Mouse (Mus musculus): ENCODE measurements around the gene Hps6. TPM values are rescaled to one million over a fixed set of nuclear protein-coding genes. Genes with fewer than 3 reads are reported as not detected.

Gene Hps6
- polyA plus RNA-seq, 1 experiment from 2014 or later = 4.7 TPM

- Histone ChIP-seq H3K27me3 (no peaks in the 10 kb centered on the region), H3K36me3 (peaks cover 3% of the 10 kb centered on the region), H3K27ac (replicated peaks) (peak overlapping the region; percentile 99), H3K4me2 (peak overlapping the region; percentile 100), H3K9ac (peak overlapping the region; percentile 99), H3K9me3 (no peaks in the 10 kb centered on the region), H3K4me3 (peak overlapping the region; percentile 95), H3K4me1 (replicated peaks) (peaks cover 81% of the 10 kb centered on the region)
- no peak for ATAC-seq (ENCODE audit: low read depth)
- WGBS = 18% methylated on average over 7 of the region's 7 CpGs
These were observed 38.1 kb downstream of the Hps6 start for GRCm38 (mm10) chr19:46041299-46041932.

DNA sequence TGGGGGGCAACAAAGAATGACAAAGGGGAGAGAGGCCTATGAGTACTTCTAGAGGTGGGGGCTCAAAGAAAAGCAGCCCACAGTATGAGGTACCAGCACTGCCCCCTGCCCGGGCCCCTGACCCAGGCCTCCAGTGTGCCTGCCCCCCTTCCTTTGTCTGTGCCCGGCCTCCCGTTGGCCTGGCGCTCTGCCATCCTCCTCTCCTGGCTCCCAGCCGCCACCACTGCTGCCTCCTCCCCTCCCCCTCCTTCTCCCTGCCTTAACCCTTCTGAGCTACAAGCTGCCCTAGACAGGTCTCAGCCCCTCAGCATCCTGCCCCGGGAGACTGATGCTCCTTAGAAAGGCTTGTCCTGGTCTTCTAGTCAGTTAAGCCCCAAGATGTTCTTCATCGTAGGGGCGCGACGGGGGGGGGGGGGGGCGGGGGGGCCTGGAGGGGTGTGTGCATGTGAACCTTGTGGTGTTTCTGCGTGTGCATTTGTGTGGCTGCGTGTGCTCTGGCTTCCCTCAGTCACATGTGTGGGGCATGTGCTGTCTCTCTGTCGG is 38.7 kb downstream of the Hps6 start:
- WGBS = 0% methylated on average over 14 of the region's 14 CpGs
- Histone ChIP-seq H3K4me2 (peak overlapping the region; percentile 100), H3K9ac (peak overlapping the region; percentile 99), H3K27me3 (no peaks in the 10 kb centered on the region), H3K27ac (replicated peaks) (peak overlapping the region; percentile 99), H3K4me1 (replicated peaks) (peaks cover 80% of the 10 kb centered on the region), H3K4me3 (peak overlapping the region; percentile 95), H3K36me3 (no peaks in the 10 kb centered on the region), H3K9me3 (no peaks in the 10 kb centered on the region)
- ATAC-seq (ENCODE audit: low read depth) = peak; percentile 51

- H3K36me3 ChIP-seq = no peaks in the 10 kb centered on the region
- H3K9me3 ChIP-seq = no peaks in the 10 kb centered on the region
- H3K4me3 ChIP-seq = peak overlapping the region; percentile 95
- peak overlapping the region; percentile 99 for H3K27ac ChIP-seq (replicated peaks)
- 1% methylated on average over 6 of the region's 6 CpGs for WGBS
- H3K4me2 ChIP-seq = peak overlapping the region; percentile 100
- H3K27me3 ChIP-seq = no peaks in the 10 kb centered on the region
- ATAC-seq (ENCODE audit: low read depth) = peak; percentile 32
- peaks cover 74% of the 10 kb centered on the region for H3K4me1 ChIP-seq (replicated peaks)
- H3K9ac ChIP-seq = peak overlapping the region; percentile 99
These were observed 39.2 kb downstream of the Hps6 start for GRCm38 (mm10) chr19:46042476-46043011.

DNA sequence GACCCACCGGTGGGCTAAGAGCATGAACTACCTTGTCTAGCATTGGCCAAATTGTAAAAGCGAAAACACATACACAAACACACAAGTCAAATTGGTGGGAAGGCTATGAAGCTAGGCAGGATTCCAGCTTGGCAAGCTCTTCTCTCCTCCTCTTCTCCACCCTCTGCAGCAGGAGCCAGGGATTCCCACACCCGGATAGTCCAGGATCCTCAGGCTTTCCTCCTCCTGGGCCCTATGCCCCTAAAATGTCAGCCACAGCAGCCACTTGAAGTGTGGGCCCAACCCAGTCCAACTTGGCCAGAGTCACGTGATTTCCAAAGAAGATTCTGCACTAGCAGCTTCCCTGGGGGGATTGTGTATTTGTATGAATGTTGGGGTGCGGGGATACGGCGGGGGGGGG is 40.1 kb downstream of the Hps6 start:
- Histone ChIP-seq H3K4me3 (peak overlapping the region; percentile 95), H3K27me3 (no peaks in the 10 kb centered on the region), H3K36me3 (no peaks in the 10 kb centered on the region), H3K27ac (replicated peaks) (peak overlapping the region; percentile 99), H3K9me3 (no peaks in the 10 kb centered on the region), H3K4me2 (peak overlapping the region; percentile 100), H3K4me1 (replicated peaks) (peaks cover 66% of the 10 kb centered on the region), H3K9ac (peak overlapping the region; percentile 99)
- ATAC-seq (ENCODE audit: low read depth) = no peak
- WGBS = 58% methylated on average over 7 of the region's 7 CpGs

- H3K4me1 ChIP-seq (replicated peaks) = peaks cover 63% of the 10 kb centered on the region
- under 1% methylated on average over 34 of the region's 34 CpGs for WGBS
- H3K9ac ChIP-seq = peak within 1 kb of the TSS; percentile 99
- H3K4me2 ChIP-seq = peak within 1 kb of the TSS; percentile 100
- H3K4me3 ChIP-seq = peak within 1 kb of the TSS; percentile 95
- no peaks in the 10 kb centered on the region for H3K27me3 ChIP-seq
- peak within 1 kb of the TSS; percentile 99 for H3K27ac ChIP-seq (replicated peaks)
- no peaks in the 10 kb centered on the region for H3K36me3 ChIP-seq
- H3K9me3 ChIP-seq = no peaks in the 10 kb centered on the region
- ATAC-seq (ENCODE audit: low read depth) = peak; percentile 3; the same call in 1 of the 2 replicates
These were observed 41.1 kb downstream of the Hps6 start, which contains the start of gene Pprc1 for GRCm38 (mm10) chr19:46044271-46044992. Gene Pprc1, plus strand, starts transcription at chr19:46044886.

DNA sequence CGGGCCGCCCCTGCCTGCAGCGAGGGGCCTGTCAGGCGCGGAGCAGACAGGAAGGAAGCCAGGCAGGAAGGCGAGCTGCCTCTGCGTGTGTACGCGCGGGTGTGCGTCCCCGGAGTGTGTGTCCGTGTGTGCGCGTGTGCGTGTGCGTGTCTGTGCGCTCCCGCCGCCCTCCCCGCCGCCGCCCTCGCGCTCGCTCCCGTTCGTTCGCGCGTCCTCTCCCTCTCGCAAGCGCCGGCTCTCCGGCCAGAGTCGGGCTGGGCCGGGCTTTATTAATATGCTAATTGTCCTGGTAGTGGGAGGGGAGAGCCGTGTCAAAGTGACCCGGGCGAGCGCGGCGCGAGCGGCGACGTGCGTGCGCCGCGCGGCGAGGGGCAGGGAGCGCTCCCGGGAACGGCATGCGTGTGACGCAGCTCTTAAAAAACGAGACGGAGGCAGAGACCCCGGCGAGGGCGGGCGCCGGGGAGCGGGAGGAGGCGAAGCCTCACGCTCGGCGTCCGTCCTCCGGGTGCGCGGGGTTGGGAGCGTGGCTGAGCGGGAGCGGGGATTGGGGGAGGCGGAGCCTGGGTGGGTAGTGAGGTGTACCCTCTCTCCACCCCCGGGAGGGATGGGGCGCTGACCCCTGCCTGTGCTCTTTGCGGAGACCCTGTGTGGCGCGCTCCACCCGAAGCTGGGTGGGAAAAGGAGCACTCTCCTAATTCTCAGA is 41.8 kb downstream of the Hps6 start, which contains the start of gene Ldb1:
Gene Ldb1 (minus strand): TSS at position 222 of the 703 bp plus-strand sequence.
- Histone ChIP-seq H3K27ac (replicated peaks) (peak within 1 kb of the TSS; percentile 99), H3K36me3 (no peaks in the 10 kb centered on the region), H3K4me2 (peak within 1 kb of the TSS; percentile 100), H3K4me3 (peak within 1 kb of the TSS; percentile 95), H3K4me1 (replicated peaks) (peaks cover 58% of the 10 kb centered on the region), H3K27me3 (no peaks in the 10 kb centered on the region), H3K9ac (peak within 1 kb of the TSS; percentile 99), H3K9me3 (no peaks in the 10 kb centered on the region)
- ATAC-seq (ENCODE audit: low read depth) = peak; percentile 60
- whole genome bisulfite sequencing = 1% methylated on average over 82 of the region's 84 CpGs

GRCm38 (mm10) chr19:46045696-46046311 is 42.5 kb downstream of the Hps6 start:
- H3K9me3 ChIP-seq = no peaks in the 10 kb centered on the region
- peak overlapping the region; percentile 100 for H3K4me2 ChIP-seq
- no peaks in the 10 kb centered on the region for H3K27me3 ChIP-seq
- H3K9ac ChIP-seq = peak overlapping the region; percentile 99
- 0% methylated on average over 7 of the region's 7 CpGs for WGBS
- H3K4me1 ChIP-seq (replicated peaks) = peaks cover 51% of the 10 kb centered on the region
- ATAC-seq (ENCODE audit: low read depth) = peak; percentile 33
- H3K27ac ChIP-seq (replicated peaks) = peak overlapping the region; percentile 99
- H3K36me3 ChIP-seq = no peaks in the 10 kb centered on the region
- H3K4me3 ChIP-seq = peak overlapping the region; percentile 95

GRCm38 (mm10) chr19:46046621-46047025 is 43.3 kb downstream of the Hps6 start:
- Histone ChIP-seq H3K4me1 (replicated peaks) (peaks cover 43% of the 10 kb centered on the region), H3K27me3 (no peaks in the 10 kb centered on the region), H3K4me3 (no peak overlapping the region), H3K27ac (replicated peaks) (peak overlapping the region; percentile 99), H3K9me3 (no peaks in the 10 kb centered on the region), H3K36me3 (no peaks in the 10 kb centered on the region), H3K4me2 (peak overlapping the region; percentile 100; the same call in 1 of the 2 replicates), H3K9ac (no peak overlapping the region)
- WGBS = 13% methylated on average over 10 of the region's 10 CpGs
- no peak for ATAC-seq (ENCODE audit: low read depth)

DNA sequence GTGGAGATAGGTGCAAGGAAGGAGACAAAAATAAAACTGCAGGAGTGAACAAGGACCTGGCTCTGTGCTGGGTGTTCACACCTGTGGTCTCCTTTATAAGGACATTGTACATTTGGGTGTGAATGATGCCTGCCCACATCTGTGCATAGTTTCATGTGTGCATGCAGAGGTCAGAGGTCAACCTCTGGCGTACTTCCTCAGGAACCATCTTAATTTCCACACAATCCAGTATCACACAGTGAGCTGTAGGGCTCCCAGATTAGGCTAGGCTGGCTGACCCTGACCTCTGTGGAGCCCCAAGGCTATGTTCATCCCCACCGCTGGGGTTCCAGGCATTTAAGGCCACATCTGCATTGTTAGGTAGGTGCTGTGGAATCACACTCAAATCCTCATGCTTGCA is 44.1 kb downstream of the Hps6 start:
- Histone ChIP-seq H3K27ac (replicated peaks) (no peak overlapping the region), H3K9ac (no peak overlapping the region; the same call in 1 of the 2 replicates), H3K4me3 (no peak overlapping the region), H3K4me1 (replicated peaks) (peaks cover 35% of the 10 kb centered on the region), H3K4me2 (no peak overlapping the region), H3K27me3 (no peaks in the 10 kb centered on the region), H3K9me3 (no peaks in the 10 kb centered on the region), H3K36me3 (no peaks in the 10 kb centered on the region)
- 88% methylated on average over 2 of the region's 2 CpGs for WGBS
- no peak for ATAC-seq (ENCODE audit: low read depth)

GRCm38 (mm10) chr19:46049129-46049528 is 45.8 kb downstream of the Hps6 start:
- Histone ChIP-seq H3K27me3 (no peaks in the 10 kb centered on the region), H3K4me1 (replicated peaks) (peaks cover 18% of the 10 kb centered on the region), H3K27ac (replicated peaks) (no peak overlapping the region), H3K36me3 (no peaks in the 10 kb centered on the region), H3K9ac (no peak overlapping the region), H3K4me2 (no peak overlapping the region), H3K9me3 (no peaks in the 10 kb centered on the region), H3K4me3 (no peak overlapping the region)
- ATAC-seq (ENCODE audit: low read depth) = no peak
- WGBS = 65% methylated on average over 4 of the region's 4 CpGs

- 88% methylated on average over 2 of the region's 2 CpGs for WGBS
These were observed 47.2 kb downstream of the Hps6 start for GRCm38 (mm10) chr19:46050462-46050861.

More at GRCm38 (mm10) chr19:46050462-46050861, 47.2 kb downstream of the Hps6 start:
- Histone ChIP-seq H3K9ac (no peak overlapping the region), H3K27ac (replicated peaks) (no peak overlapping the region), H3K27me3 (no peaks in the 10 kb centered on the region), H3K36me3 (no peaks in the 10 kb centered on the region), H3K9me3 (no peaks in the 10 kb centered on the region), H3K4me1 (replicated peaks) (peaks cover 15% of the 10 kb centered on the region), H3K4me3 (no peak overlapping the region), H3K4me2 (no peak overlapping the region)
- no peak for ATAC-seq (ENCODE audit: low read depth)

Data from neural tube, embryonic 13.5 days (tissue).